Mouse (Mus musculus): ENCODE results near the gene Gm20696.

- TF ChIP-seq CTCF (IDR thresholded peaks at IDR 0.05; ENCODE audit: low read depth, low read length) (no peak), POLR2AphosphoS5 (IDR thresholded peaks at IDR 0.05; ENCODE audit: insufficient replicate concordance, low read depth, low read length) (no peak), TAL1 (conservative IDR thresholded peaks at IDR 0.05; ENCODE audit: low read depth, low read length) (no peak), GATA1 (IDR thresholded peaks at IDR 0.05; ENCODE audit: borderline replicate concordance, low read length) (no peak)
Observed at GRCm38 (mm10) chr6:99383846-99384472, 282.6 kb downstream of the Gm20696 start.

Measured in G1E (cell line).